Mouse (Mus musculus) thymus, postnatal 14 days (tissue): ENCODE measurements around the gene E130114P18Rik.

Experiments
- DNase-seq: peaks from one replicate; pipeline ENCODE4 v3.0.0; 2021

The E130114P18Rik gene

GRCm38 (mm10) chr4:97775494-97776265, 2.2 kb downstream of the E130114P18Rik start:
- DNase-seq, result no peak

- DNase-seq, result peak; percentile 38
Measured at GRCm38 (mm10) chr4:97775059-97775458, 2.8 kb downstream of the E130114P18Rik start.

- DNase-seq, result no peak
Measured at GRCm38 (mm10) chr4:97774446-97774950, 3.4 kb downstream of the E130114P18Rik start.

- DNase-seq, result no peak
Measured at GRCm38 (mm10) chr4:97773791-97774190, 4.1 kb downstream of the E130114P18Rik start.

- peak; percentile 93 for DNase-seq
Measured at GRCm38 (mm10) chr4:97773110-97773593, 4.7 kb downstream of the E130114P18Rik start.

- no peak for DNase-seq
Measured at GRCm38 (mm10) chr4:97772641-97773040, 5.2 kb downstream of the E130114P18Rik start, which contains the start of gene Nfia. TSS of gene Nfia (plus strand) at chr4:97772734.

GRCm38 (mm10) chr4:97772084-97772484, 5.8 kb downstream of the E130114P18Rik start:
- peak; percentile 96 for DNase-seq

GRCm38 (mm10) chr4:97771426-97771825, 6.5 kb downstream of the E130114P18Rik start:
- peak; percentile 7 for DNase-seq

GRCm38 (mm10) chr4:97769861-97770260, 8.0 kb downstream of the E130114P18Rik start:
- no peak for DNase-seq

GRCm38 (mm10) chr4:97767516-97767915, 10.4 kb downstream of the E130114P18Rik start:
- no peak for DNase-seq

GRCm38 (mm10) chr4:97767025-97767424, 10.9 kb downstream of the E130114P18Rik start:
- no peak for DNase-seq

GRCm38 (mm10) chr4:97766100-97766499, 11.8 kb downstream of the E130114P18Rik start:
- no peak for DNase-seq

- DNase-seq, result no peak
Measured at GRCm38 (mm10) chr4:97765341-97766020, 12.4 kb downstream of the E130114P18Rik start.

GRCm38 (mm10) chr4:97764616-97765015, 13.3 kb downstream of the E130114P18Rik start:
- DNase-seq, result no peak

- no peak for DNase-seq
Measured at GRCm38 (mm10) chr4:97758661-97759060, 19.2 kb downstream of the E130114P18Rik start.

GRCm38 (mm10) chr4:97757978-97758461, 19.9 kb downstream of the E130114P18Rik start:
- peak; percentile 29 for DNase-seq

- DNase-seq, result peak; percentile 38
Measured at GRCm38 (mm10) chr4:97757207-97757977, 20.5 kb downstream of the E130114P18Rik start.

- DNase-seq, result no peak
Measured at GRCm38 (mm10) chr4:97754241-97754640, 23.6 kb downstream of the E130114P18Rik start.

- no peak for DNase-seq
Measured at GRCm38 (mm10) chr4:97753521-97753920, 24.4 kb downstream of the E130114P18Rik start.

GRCm38 (mm10) chr4:97752276-97753010, 25.4 kb downstream of the E130114P18Rik start:
- no peak for DNase-seq

GRCm38 (mm10) chr4:97751483-97752251, 26.2 kb downstream of the E130114P18Rik start:
- DNase-seq, result peak; percentile 42
